Mouse (Mus musculus): ENCODE measurements around the gene Dpep2nb. TPM values are rescaled to one million over a fixed set of nuclear protein-coding genes. Genes with fewer than 3 reads are reported as not detected.

The Dpep2nb gene
- polyA plus RNA-seq (2014; fragmentation: Illumina TruSeq; extraction: RNeasy Lipid Tissue Mini Kit (QIAGEN cat#74804); ENCODE audit: low replicate concordance) = not detected

DNA sequence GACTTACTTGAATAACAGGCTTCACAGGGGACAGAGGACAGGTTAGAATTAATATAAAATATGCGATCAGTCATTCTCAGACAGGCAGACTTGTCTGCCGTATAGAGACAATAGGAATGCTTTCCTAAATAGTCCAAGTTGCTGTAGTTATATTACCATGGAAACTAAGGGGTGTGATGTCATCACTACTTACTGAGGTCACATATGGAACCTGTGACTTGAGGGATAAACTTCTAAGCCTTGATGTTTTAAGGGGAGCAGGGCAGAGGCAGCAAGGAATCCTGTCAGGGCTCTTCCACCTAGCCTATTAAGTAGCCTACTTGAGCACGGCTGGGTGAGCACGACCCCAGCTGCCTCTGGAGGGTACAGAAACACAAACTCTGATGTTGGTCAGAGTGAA lies at the start of gene Dpep2nb:
TSS of gene Dpep2nb (minus strand) at position 101 of the 400 bp plus-strand sequence.

GRCm38 (mm10) chr8:106011643-106011986 lies 5.8 kb upstream of the Dpep2nb start, which contains the start of gene Ddx28:
TSS of gene Ddx28 (minus strand) at chr8:106011882.

GRCm38 (mm10) chr8:105990856-105991387 lies 14.9 kb downstream of the Dpep2nb start, which contains the start of gene Dus2:
TSS of gene Dus2 (plus strand) at chr8:105991337.

DNA sequence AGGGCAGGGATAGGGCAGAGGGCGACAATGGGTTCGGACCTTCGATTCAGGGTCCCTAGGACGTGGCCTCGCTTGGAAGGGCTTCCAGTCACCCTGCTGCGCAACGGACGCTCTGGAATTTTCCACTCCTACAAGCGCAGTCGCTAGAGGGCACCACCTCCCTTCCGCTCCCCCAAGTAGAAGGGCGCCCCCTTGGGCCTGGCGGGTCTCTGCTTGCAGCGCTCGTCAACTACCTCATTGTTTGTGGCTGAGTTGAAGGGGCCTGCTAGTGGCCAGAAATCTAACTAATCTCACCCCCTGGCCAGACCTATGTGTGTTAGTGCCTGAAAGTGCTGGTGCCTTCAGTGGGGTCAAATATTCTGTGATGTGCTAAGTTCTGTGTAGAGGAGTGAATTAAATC lies 26.4 kb downstream of the Dpep2nb start, which contains the start of gene Dpep3:
TSS of gene Dpep3 (minus strand) at position 105 of the 400 bp plus-strand sequence.

DNA sequence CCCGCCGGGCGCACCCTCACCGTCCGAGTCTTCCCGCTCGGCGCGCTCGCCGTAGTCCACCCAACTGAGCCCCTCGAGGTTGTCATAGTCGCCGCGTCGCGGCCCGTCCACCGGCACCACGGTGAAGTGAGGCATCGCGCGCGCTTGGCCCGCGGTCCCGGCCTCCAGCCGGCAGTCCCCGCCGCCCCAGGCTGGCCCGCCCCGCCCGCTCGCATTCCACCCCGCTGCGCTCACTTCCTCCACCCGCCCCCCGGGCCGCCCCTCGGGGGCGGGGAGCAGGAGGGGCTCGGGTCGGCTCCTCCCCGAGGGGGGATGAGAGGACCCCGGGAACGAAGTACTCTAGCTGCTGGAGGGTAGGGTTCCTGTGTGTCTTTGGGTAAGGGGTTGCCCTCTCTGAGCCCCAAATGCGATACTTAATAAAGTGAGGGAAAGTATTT lies 39.9 kb downstream of the Dpep2nb start, which contains the start of gene Slc12a4:
TSS of gene Slc12a4 (minus strand) at position 193 of the 437 bp plus-strand sequence.

Other genes with a start within 250 kb of the Dpep2nb start
- 0.22 TPM for gene Gfod2, start 247.3 kb downstream of the Dpep2nb start, polyA plus RNA-seq (2014; fragmentation: Illumina TruSeq; extraction: RNeasy Lipid Tissue Mini Kit (QIAGEN cat#74804); ENCODE audit: low replicate concordance)
- gene Ranbp10, start 178.6 kb downstream of the Dpep2nb start, polyA plus RNA-seq (2014; fragmentation: Illumina TruSeq; extraction: RNeasy Lipid Tissue Mini Kit (QIAGEN cat#74804); ENCODE audit: low replicate concordance) = 3.2 TPM
- gene Tsnaxip1, start 178.2 kb downstream of the Dpep2nb start, polyA plus RNA-seq (2014; fragmentation: Illumina TruSeq; extraction: RNeasy Lipid Tissue Mini Kit (QIAGEN cat#74804); ENCODE audit: low replicate concordance) = not detected
- gene Cenpt, start 152.7 kb downstream of the Dpep2nb start, polyA plus RNA-seq (2014; fragmentation: Illumina TruSeq; extraction: RNeasy Lipid Tissue Mini Kit (QIAGEN cat#74804); ENCODE audit: low replicate concordance) = 1.1 TPM
- gene Thap11, start 150.8 kb downstream of the Dpep2nb start, polyA plus RNA-seq (2014; fragmentation: Illumina TruSeq; extraction: RNeasy Lipid Tissue Mini Kit (QIAGEN cat#74804); ENCODE audit: low replicate concordance) = 4.3 TPM
- 40.2 TPM for gene Nutf2, start 145.4 kb downstream of the Dpep2nb start, polyA plus RNA-seq (2014; fragmentation: Illumina TruSeq; extraction: RNeasy Lipid Tissue Mini Kit (QIAGEN cat#74804); ENCODE audit: low replicate concordance)
- 1.5 TPM for gene Edc4, start 125.1 kb downstream of the Dpep2nb start, polyA plus RNA-seq (2014; fragmentation: Illumina TruSeq; extraction: RNeasy Lipid Tissue Mini Kit (QIAGEN cat#74804); ENCODE audit: low replicate concordance)
- gene Nrn1l, start 112.4 kb downstream of the Dpep2nb start, polyA plus RNA-seq (2014; fragmentation: Illumina TruSeq; extraction: RNeasy Lipid Tissue Mini Kit (QIAGEN cat#74804); ENCODE audit: low replicate concordance) = not detected
- 0.52 TPM for gene Pskh1, start 105.5 kb downstream of the Dpep2nb start, polyA plus RNA-seq (2014; fragmentation: Illumina TruSeq; extraction: RNeasy Lipid Tissue Mini Kit (QIAGEN cat#74804); ENCODE audit: low replicate concordance)
- gene Ctrl, start 72.1 kb downstream of the Dpep2nb start, polyA plus RNA-seq (2014; fragmentation: Illumina TruSeq; extraction: RNeasy Lipid Tissue Mini Kit (QIAGEN cat#74804); ENCODE audit: low replicate concordance) = 24.9 TPM
- gene Psmb10, start 67.5 kb downstream of the Dpep2nb start, polyA plus RNA-seq (2014; fragmentation: Illumina TruSeq; extraction: RNeasy Lipid Tissue Mini Kit (QIAGEN cat#74804); ENCODE audit: low replicate concordance) = 1.7 TPM
- gene Lcat, start 62.6 kb downstream of the Dpep2nb start, polyA plus RNA-seq (2014; fragmentation: Illumina TruSeq; extraction: RNeasy Lipid Tissue Mini Kit (QIAGEN cat#74804); ENCODE audit: low replicate concordance) = not detected
- gene Slc12a4, start 39.9 kb downstream of the Dpep2nb start, polyA plus RNA-seq (2014; fragmentation: Illumina TruSeq; extraction: RNeasy Lipid Tissue Mini Kit (QIAGEN cat#74804); ENCODE audit: low replicate concordance) = 0.26 TPM
- gene Dpep3, start 26.5 kb downstream of the Dpep2nb start, polyA plus RNA-seq (2014; fragmentation: Illumina TruSeq; extraction: RNeasy Lipid Tissue Mini Kit (QIAGEN cat#74804); ENCODE audit: low replicate concordance) = not detected
- gene Dus2, start 14.6 kb downstream of the Dpep2nb start, polyA plus RNA-seq (2014; fragmentation: Illumina TruSeq; extraction: RNeasy Lipid Tissue Mini Kit (QIAGEN cat#74804); ENCODE audit: low replicate concordance) = 1.3 TPM
- 1.4 TPM for gene Ddx28, start 5.9 kb upstream of the Dpep2nb start, polyA plus RNA-seq (2014; fragmentation: Illumina TruSeq; extraction: RNeasy Lipid Tissue Mini Kit (QIAGEN cat#74804); ENCODE audit: low replicate concordance)
- gene Nfatc3, start 52.9 kb upstream of the Dpep2nb start, polyA plus RNA-seq (2014; fragmentation: Illumina TruSeq; extraction: RNeasy Lipid Tissue Mini Kit (QIAGEN cat#74804); ENCODE audit: low replicate concordance) = 75.6 TPM
- gene Esrp2, start 131.0 kb upstream of the Dpep2nb start, polyA plus RNA-seq (2014; fragmentation: Illumina TruSeq; extraction: RNeasy Lipid Tissue Mini Kit (QIAGEN cat#74804); ENCODE audit: low replicate concordance) = 5.4 TPM
- gene Pla2g15, start 144.4 kb upstream of the Dpep2nb start, polyA plus RNA-seq (2014; fragmentation: Illumina TruSeq; extraction: RNeasy Lipid Tissue Mini Kit (QIAGEN cat#74804); ENCODE audit: low replicate concordance) = 0.82 TPM
- 3.3 TPM for gene Slc7a6, start 162.9 kb upstream of the Dpep2nb start, polyA plus RNA-seq (2014; fragmentation: Illumina TruSeq; extraction: RNeasy Lipid Tissue Mini Kit (QIAGEN cat#74804); ENCODE audit: low replicate concordance)
- 41.1 TPM for gene Slc7a6os, start 205.0 kb upstream of the Dpep2nb start, polyA plus RNA-seq (2014; fragmentation: Illumina TruSeq; extraction: RNeasy Lipid Tissue Mini Kit (QIAGEN cat#74804); ENCODE audit: low replicate concordance)
- 2.0 TPM for gene Prmt7, start 205.0 kb upstream of the Dpep2nb start, polyA plus RNA-seq (2014; fragmentation: Illumina TruSeq; extraction: RNeasy Lipid Tissue Mini Kit (QIAGEN cat#74804); ENCODE audit: low replicate concordance)